Mouse (Mus musculus): ENCODE measurements around the gene Rnls.

GRCm38 (mm10) chr19:33201181-33201580, 190.9 kb downstream of the Rnls start:
- TF ChIP-seq CTCF (IDR thresholded peaks at IDR 0.05 in 2 of 3, conservative IDR thresholded peaks at IDR 0.05 in 1 of 3; ENCODE audit: control insufficient read depth in 1 of 3, insufficient read depth in 1 of 3, low read depth in 2 of 3, low read length in 3 of 3, poor library complexity in 1 of 3, severe bottlenecking in 1 of 3) (no peak), USF2 (IDR thresholded peaks at IDR 0.05; ENCODE audit: borderline replicate concordance in 1 of 2, insufficient read depth in 1 of 2, low read depth in 1 of 2, low read length in 2 of 2) (no peak), POLR2A (IDR thresholded peaks at IDR 0.05; ENCODE audit: control insufficient read depth in 1 of 2, insufficient read depth in 1 of 2, low read depth in 1 of 2, low read length in 2 of 2, poor library complexity in 1 of 2) (no peak), GATA1 (IDR thresholded peaks at IDR 0.05; ENCODE audit: low read depth, low read length) (no peak), EP300 (IDR thresholded peaks at IDR 0.05; ENCODE audit: low read depth in 1 of 2, low read length in 2 of 2) (no peak), SIN3A (IDR thresholded peaks at IDR 0.05; ENCODE audit: low read length) (no peak), CHD2 (IDR thresholded peaks at IDR 0.05; ENCODE audit: low read length) (no peak), POLR2AphosphoS5 (IDR thresholded peaks at IDR 0.05; ENCODE audit: borderline replicate concordance, low read depth, low read length) (no peak), GABPA (IDR thresholded peaks at IDR 0.05; ENCODE audit: low read depth, low read length) (no peak), POLR2AphosphoS2 (IDR thresholded peaks at IDR 0.05; ENCODE audit: low read length) (no peak), MAX (IDR thresholded peaks at IDR 0.05; ENCODE audit: low read length) (no peak)
